Mouse (Mus musculus): ENCODE measurements at regions not wholly inside any gene's neighbourhood (a gene's known extent, or its start where the extent isn't known, plus 50 kb on each side); places are given as distances from the start of the nearest gene placed in this dataset.

DNA sequence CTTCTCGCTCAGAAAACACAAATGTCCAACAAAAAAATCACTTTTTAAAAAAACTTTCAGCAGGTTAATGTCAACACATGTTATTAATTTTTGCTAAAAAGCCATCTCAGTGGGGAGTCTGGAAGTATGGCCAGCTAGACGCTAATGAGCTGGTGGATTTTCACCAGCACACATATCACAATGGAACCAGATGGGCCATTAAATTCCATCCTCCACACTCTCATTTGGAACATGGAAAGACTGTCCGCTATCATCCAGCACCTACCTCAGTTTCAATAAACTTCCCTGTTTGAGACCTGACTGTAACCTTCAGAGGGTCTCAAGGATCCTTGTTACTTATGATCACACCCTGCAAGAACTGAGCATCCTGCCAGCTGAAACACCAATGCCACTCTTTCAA, 296.7 kb downstream of the Dcdc2c start:
- TF ChIP-seq POLR2A (IDR thresholded peaks at IDR 0.05; ENCODE audit: borderline replicate concordance, control insufficient read depth, low read depth, low read length) (no peak), CTCF (IDR thresholded peaks at IDR 0.05; ENCODE audit: control insufficient read depth, insufficient read depth, low read length) (no peak)

Measured in bone marrow, adult 2 months (tissue).